Mouse (Mus musculus) gastrocnemius, adult 18-20 months (tissue): ENCODE measurements around the gene Ace3. TPM values are rescaled to one million over a fixed set of nuclear protein-coding genes. Genes with fewer than 3 reads are reported as not detected.
"Not testable (repeated sequence)": the region's sequence is repeated elsewhere in the genome, so short reads cannot be mapped to it uniquely, and the experiment has no call there.

ENCODE experiments used
- DNase-seq: peaks from one replicate; pipeline ENCODE4 v3.0.0; 2021; ENCODE audit warnings: low spot score
- total RNA-seq, 2 experiments: library from RNA; stranded (reverse); gene quantifications; 2 replicates each; pipeline ENCODE4 v1.2.3; 2021

Ace3 gene
- total RNA-seq, 2 experiments from 2014 or later = not detected

- no peak for DNase-seq
Measured at GRCm38 (mm10) chr11:105978634-105979033, 15.8 kb upstream of the Ace3 start.

- no peak for DNase-seq
Measured at GRCm38 (mm10) chr11:105984452-105984851, 10.0 kb upstream of the Ace3 start.

- no peak for DNase-seq
Measured at GRCm38 (mm10) chr11:105987446-105987845, 7.0 kb upstream of the Ace3 start.

GRCm38 (mm10) chr11:105989446-105989845 lies 5.0 kb upstream of the Ace3 start:
- DNase-seq = no peak

- DNase-seq = no peak
Measured at GRCm38 (mm10) chr11:105990231-105990630, 4.2 kb upstream of the Ace3 start.

- no peak for DNase-seq
Measured at GRCm38 (mm10) chr11:106000062-106000461, 5.6 kb downstream of the Ace3 start.

GRCm38 (mm10) chr11:106001718-106002117 lies 7.2 kb downstream of the Ace3 start:
- no peak for DNase-seq

GRCm38 (mm10) chr11:106004576-106004975 lies 10.1 kb downstream of the Ace3 start:
- DNase-seq = no peak

- DNase-seq = no peak
Measured at GRCm38 (mm10) chr11:106005970-106006369, 11.5 kb downstream of the Ace3 start.

GRCm38 (mm10) chr11:106007821-106008220 lies 13.3 kb downstream of the Ace3 start, which contains the start of gene Kcnh6:
TSS of gene Kcnh6 (plus strand) at chr11:106008124.
- DNase-seq = peak; percentile 43

GRCm38 (mm10) chr11:106012711-106013110 lies 18.2 kb downstream of the Ace3 start:
- no peak for DNase-seq

- DNase-seq = no peak
Measured at GRCm38 (mm10) chr11:106013556-106014225, 19.2 kb downstream of the Ace3 start.

GRCm38 (mm10) chr11:106016440-106016839 lies 22.0 kb downstream of the Ace3 start:
- no peak for DNase-seq

- no peak for DNase-seq
Measured at GRCm38 (mm10) chr11:106020051-106020763, 25.7 kb downstream of the Ace3 start.

GRCm38 (mm10) chr11:106025774-106026173 lies 31.3 kb downstream of the Ace3 start:
- no peak for DNase-seq

- peak; percentile 54 for DNase-seq
Measured at GRCm38 (mm10) chr11:106026465-106027151, 32.1 kb downstream of the Ace3 start.

GRCm38 (mm10) chr11:106027607-106028006 lies 33.1 kb downstream of the Ace3 start:
- no peak for DNase-seq

- DNase-seq = not testable (repeated sequence)
Measured at GRCm38 (mm10) chr11:106032074-106032473, 37.6 kb downstream of the Ace3 start.

- no peak for DNase-seq
Measured at GRCm38 (mm10) chr11:106033491-106033919, 39.0 kb downstream of the Ace3 start.

GRCm38 (mm10) chr11:106034986-106035385 lies 40.5 kb downstream of the Ace3 start:
- no peak for DNase-seq

GRCm38 (mm10) chr11:106036548-106037417 lies 42.3 kb downstream of the Ace3 start, which contains the start of gene Dcaf7:
TSS of gene Dcaf7 (plus strand) at chr11:106036872.
- DNase-seq = peak; percentile 98
